Mouse (Mus musculus): ENCODE measurements around the gene Spaar. TPM values are rescaled to one million over a fixed set of nuclear protein-coding genes. Genes with fewer than 3 reads are reported as not detected.

Spaar gene
- polyA plus RNA-seq, 1 experiment from 2014 or later: not detected

GRCm38 (mm10) chr4:43732171-43732570, 2.3 kb downstream of the Spaar start:
- Histone ChIP-seq H3K4me3 (no peak overlapping the region), H3K4me2 (no peak overlapping the region), H3K9me3 (no peaks in the 10 kb centered on the region), H3K4me1 (replicated peaks) (no peaks in the 10 kb centered on the region), H3K9ac (no peak overlapping the region), H3K36me3 (no peaks in the 10 kb centered on the region), H3K27me3 (no peaks in the 10 kb centered on the region), H3K27ac (no peak overlapping the region)
- ATAC-seq (ENCODE audit: low FRiP score): no peak
- WGBS: 38% methylated on average over 1 of the region's 1 CpGs

- no peak for ATAC-seq (ENCODE audit: low FRiP score)
- Histone ChIP-seq H3K4me3 (no peak overlapping the region), H3K27ac (no peak overlapping the region), H3K9ac (no peak overlapping the region), H3K4me1 (replicated peaks) (no peaks in the 10 kb centered on the region), H3K27me3 (no peaks in the 10 kb centered on the region), H3K4me2 (no peak overlapping the region), H3K9me3 (no peaks in the 10 kb centered on the region), H3K36me3 (no peaks in the 10 kb centered on the region)
- WGBS: 84% methylated on average over 5 of the region's 5 CpGs
Observed at GRCm38 (mm10) chr4:43733186-43733585, 3.4 kb downstream of the Spaar start.

DNA sequence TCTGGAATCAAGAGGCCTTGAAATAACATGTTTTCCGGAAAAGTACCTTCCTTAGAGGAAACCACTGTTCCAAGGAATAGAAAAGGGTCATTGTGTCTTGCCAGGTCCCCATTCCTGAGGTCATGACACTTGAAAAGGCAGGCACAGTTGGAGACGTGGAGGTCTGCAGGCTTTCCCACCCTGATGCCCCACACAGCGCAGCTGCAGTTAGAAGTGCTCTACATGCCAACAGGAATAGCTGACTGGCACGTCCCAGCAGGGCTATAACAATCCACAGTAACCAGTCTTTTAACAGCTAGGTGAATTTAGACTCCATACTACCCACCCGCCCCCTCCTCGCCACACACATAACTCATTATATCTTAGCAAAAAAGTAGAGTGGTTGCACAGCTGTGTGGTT, 7.3 kb downstream of the Spaar start:
- no peaks in the 10 kb centered on the region for H3K4me1 ChIP-seq (replicated peaks)
- no peak for ATAC-seq (ENCODE audit: low FRiP score)
- 64% methylated on average over 6 of the region's 6 CpGs for WGBS

DNA sequence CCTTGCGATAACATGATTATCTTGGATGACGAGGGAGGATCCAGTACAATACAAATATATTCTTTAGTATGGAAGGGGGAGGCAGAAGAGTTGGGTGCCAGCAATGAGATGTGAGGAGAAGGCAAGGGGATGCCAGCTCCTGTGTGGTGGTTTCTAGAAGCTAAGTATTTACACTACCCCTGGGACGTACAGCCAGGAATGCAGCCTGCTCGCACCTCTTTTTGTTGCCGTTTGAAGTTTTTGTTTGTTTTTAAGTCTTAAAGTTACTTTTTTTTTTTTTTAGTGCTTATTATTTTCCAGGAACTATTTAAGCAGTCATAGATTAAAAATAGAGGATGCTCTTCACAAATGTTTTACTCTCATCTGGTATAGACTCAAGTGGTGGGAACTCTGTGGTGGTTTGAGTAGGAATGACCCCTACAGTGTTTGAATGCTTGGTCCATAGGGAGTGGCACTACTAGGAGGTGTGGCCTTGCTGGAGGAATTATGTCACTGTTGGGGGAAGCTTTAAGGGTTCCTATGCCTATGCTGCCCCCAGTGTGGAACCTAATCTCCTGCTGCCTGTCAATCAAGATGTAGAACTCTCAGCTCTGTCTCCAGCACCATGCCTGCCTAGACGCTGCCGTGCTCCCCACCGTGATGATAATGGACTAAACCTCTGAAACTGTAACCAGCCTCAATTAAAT, 9.3 kb downstream of the Spaar start:
- Histone ChIP-seq H3K4me1 (replicated peaks) (no peaks in the 10 kb centered on the region), H3K27ac (no peak overlapping the region), H3K36me3 (no peaks in the 10 kb centered on the region), H3K4me3 (no peak overlapping the region), H3K9me3 (no peaks in the 10 kb centered on the region), H3K27me3 (no peaks in the 10 kb centered on the region), H3K4me2 (no peak overlapping the region), H3K9ac (no peak overlapping the region)
- ATAC-seq (ENCODE audit: low FRiP score): no peak
- WGBS: 74% methylated on average over 8 of the region's 8 CpGs

More for the DNA sequence above, 7.3 kb downstream of the Spaar start:
- Histone ChIP-seq H3K4me3 (no peak overlapping the region), H3K36me3 (no peaks in the 10 kb centered on the region), H3K27me3 (no peaks in the 10 kb centered on the region), H3K9ac (no peak overlapping the region), H3K9me3 (no peaks in the 10 kb centered on the region), H3K27ac (no peak overlapping the region), H3K4me2 (no peak overlapping the region)

GRCm38 (mm10) chr4:43741526-43741925, 11.7 kb downstream of the Spaar start:
- no peak overlapping the region for H3K9ac ChIP-seq
- H3K4me3 ChIP-seq: no peak overlapping the region
- no peaks in the 10 kb centered on the region for H3K27me3 ChIP-seq
- H3K36me3 ChIP-seq: no peaks in the 10 kb centered on the region
- no peak overlapping the region for H3K27ac ChIP-seq
- ATAC-seq (ENCODE audit: low FRiP score): no peak
- 69% methylated on average over 5 of the region's 5 CpGs for WGBS
- no peak overlapping the region for H3K4me2 ChIP-seq
- no peaks in the 10 kb centered on the region for H3K4me1 ChIP-seq (replicated peaks)
- H3K9me3 ChIP-seq: no peaks in the 10 kb centered on the region

DNA sequence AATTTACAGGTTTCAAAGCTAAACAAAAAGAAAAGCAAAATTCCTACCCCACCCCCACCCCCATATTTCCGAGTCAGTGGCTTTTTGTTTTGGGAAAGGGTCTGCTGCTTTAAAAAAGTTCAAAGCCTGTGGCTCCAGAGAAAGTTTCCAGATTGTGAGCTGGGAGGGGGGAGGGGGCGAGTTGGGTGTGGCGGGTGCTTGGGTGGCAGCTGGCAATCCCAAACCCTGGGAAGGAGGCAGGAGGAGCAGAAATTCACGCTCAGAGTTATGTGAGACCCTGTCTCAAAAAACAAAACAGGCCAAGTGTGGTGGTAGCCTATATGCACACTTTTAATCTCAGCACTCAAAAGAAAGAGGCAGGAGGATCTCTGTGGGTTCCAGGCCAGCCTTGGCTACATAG, 12.8 kb downstream of the Spaar start:
- H3K27me3 ChIP-seq: no peaks in the 10 kb centered on the region
- no peak for ATAC-seq (ENCODE audit: low FRiP score)
- WGBS: 37% methylated on average over 4 of the region's 4 CpGs

GRCm38 (mm10) chr4:43743099-43743498, 13.3 kb downstream of the Spaar start:
- ATAC-seq (ENCODE audit: low FRiP score): no peak
- H3K27me3 ChIP-seq: no peaks in the 10 kb centered on the region
- H3K27ac ChIP-seq: no peak overlapping the region
- no peaks in the 10 kb centered on the region for H3K36me3 ChIP-seq
- H3K4me2 ChIP-seq: no peak overlapping the region
- H3K4me1 ChIP-seq (replicated peaks): no peaks in the 10 kb centered on the region
- no peaks in the 10 kb centered on the region for H3K9me3 ChIP-seq
- 73% methylated on average over 1 of the region's 1 CpGs for WGBS
- H3K4me3 ChIP-seq: no peak overlapping the region
- no peak overlapping the region for H3K9ac ChIP-seq

More for the DNA sequence above, 12.8 kb downstream of the Spaar start:
- no peaks in the 10 kb centered on the region for H3K9me3 ChIP-seq
- H3K36me3 ChIP-seq: no peaks in the 10 kb centered on the region
- no peaks in the 10 kb centered on the region for H3K4me1 ChIP-seq (replicated peaks)
- H3K9ac ChIP-seq: no peak overlapping the region
- no peak overlapping the region for H3K27ac ChIP-seq
- no peak overlapping the region for H3K4me2 ChIP-seq
- no peak overlapping the region for H3K4me3 ChIP-seq

GRCm38 (mm10) chr4:43745187-43745586, 15.4 kb downstream of the Spaar start:
- no peak for ATAC-seq (ENCODE audit: low FRiP score)
- Histone ChIP-seq H3K4me3 (no peak overlapping the region), H3K9me3 (no peaks in the 10 kb centered on the region), H3K36me3 (no peaks in the 10 kb centered on the region), H3K4me1 (replicated peaks) (no peaks in the 10 kb centered on the region), H3K27ac (no peak overlapping the region), H3K9ac (no peak overlapping the region), H3K4me2 (no peak overlapping the region), H3K27me3 (no peaks in the 10 kb centered on the region)
- WGBS: 18% methylated on average over 6 of the region's 6 CpGs

DNA sequence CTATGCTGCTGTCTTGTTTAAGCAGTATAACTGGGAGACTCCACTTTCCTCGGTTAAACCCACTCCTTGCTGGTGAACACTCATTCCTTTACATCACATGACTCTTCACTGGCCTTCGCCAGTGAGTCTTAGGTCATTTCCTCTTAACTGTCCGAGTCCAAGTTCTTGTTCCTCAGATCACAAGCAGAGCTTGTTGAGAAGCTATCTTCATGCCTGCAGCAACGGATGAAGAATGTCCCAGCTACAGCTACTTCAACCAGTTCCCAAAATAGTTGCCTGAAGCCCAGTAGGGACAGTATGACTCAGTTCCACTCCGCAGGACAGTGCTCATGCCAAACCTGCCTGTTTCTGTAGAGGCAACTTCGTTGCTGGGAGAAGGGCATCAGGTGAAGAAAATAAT, 27.4 kb downstream of the Spaar start:
- Histone ChIP-seq H3K27ac (no peak overlapping the region), H3K27me3 (no peaks in the 10 kb centered on the region), H3K9ac (no peak overlapping the region), H3K36me3 (no peaks in the 10 kb centered on the region), H3K9me3 (no peaks in the 10 kb centered on the region), H3K4me1 (replicated peaks) (no peaks in the 10 kb centered on the region), H3K4me3 (no peak overlapping the region), H3K4me2 (no peak overlapping the region)
- ATAC-seq (ENCODE audit: low FRiP score): no peak
- WGBS: 90% methylated on average over 6 of the region's 6 CpGs

DNA sequence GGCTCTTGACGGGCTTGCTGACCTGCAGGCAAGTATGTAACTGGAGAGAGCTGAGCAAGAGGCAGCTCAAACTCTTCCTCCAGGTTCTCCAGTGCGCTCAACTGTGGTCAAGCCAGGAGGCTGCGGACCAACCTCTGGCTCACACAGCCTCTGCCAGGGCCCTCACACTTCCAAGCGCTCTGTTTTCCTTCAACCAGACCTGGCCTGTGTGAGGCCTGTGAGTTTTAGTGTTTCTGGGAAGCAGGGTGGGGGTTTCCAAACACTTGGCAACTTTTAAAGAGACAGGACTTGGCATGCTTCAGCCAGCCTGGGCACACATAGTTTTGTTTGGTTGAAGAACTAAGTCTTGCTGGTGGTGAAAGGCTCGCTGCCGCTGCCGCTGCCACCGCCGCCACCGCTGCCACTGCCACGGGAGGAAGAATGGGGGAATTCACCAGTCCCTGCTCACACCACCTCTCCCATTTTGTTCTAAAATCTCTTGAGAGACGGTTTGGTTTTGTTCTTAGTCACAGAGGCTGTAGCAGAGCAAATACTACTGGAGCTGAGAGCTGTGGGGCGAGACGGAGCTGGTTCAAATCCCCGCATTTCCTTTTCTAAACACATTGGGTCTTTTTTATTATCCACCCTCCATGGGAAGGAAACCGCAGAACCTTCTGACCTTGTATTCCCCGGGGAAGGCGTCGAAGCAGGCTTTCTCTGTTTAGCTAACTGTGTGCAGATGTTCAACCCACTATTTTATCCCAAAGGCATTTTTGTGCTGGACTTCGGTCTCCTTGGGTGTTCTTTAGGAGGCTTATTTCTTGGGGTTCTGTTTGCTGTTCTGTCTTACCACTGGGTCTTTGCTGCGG, 30.0 kb downstream of the Spaar start:
- H3K9ac ChIP-seq: no peak overlapping the region
- H3K27me3 ChIP-seq: no peaks in the 10 kb centered on the region
- H3K9me3 ChIP-seq: no peaks in the 10 kb centered on the region
- H3K4me3 ChIP-seq: no peak overlapping the region
- no peaks in the 10 kb centered on the region for H3K36me3 ChIP-seq
- no peak overlapping the region for H3K4me2 ChIP-seq
- H3K4me1 ChIP-seq (replicated peaks): no peaks in the 10 kb centered on the region
- no peak overlapping the region for H3K27ac ChIP-seq
- WGBS: 81% methylated on average over 21 of the region's 21 CpGs
- ATAC-seq (ENCODE audit: low FRiP score): no peak

- H3K9ac ChIP-seq: no peak overlapping the region
- H3K27ac ChIP-seq: no peak overlapping the region
- H3K4me1 ChIP-seq (replicated peaks): no peaks in the 10 kb centered on the region
- H3K4me3 ChIP-seq: no peak overlapping the region
- no peak for ATAC-seq (ENCODE audit: low FRiP score)
- H3K4me2 ChIP-seq: no peak overlapping the region
- H3K36me3 ChIP-seq: no peaks in the 10 kb centered on the region
- no peaks in the 10 kb centered on the region for H3K27me3 ChIP-seq
- no peaks in the 10 kb centered on the region for H3K9me3 ChIP-seq
- 74% methylated on average over 10 of the region's 10 CpGs for WGBS
Observed at GRCm38 (mm10) chr4:43760460-43760859, 30.6 kb downstream of the Spaar start.

DNA sequence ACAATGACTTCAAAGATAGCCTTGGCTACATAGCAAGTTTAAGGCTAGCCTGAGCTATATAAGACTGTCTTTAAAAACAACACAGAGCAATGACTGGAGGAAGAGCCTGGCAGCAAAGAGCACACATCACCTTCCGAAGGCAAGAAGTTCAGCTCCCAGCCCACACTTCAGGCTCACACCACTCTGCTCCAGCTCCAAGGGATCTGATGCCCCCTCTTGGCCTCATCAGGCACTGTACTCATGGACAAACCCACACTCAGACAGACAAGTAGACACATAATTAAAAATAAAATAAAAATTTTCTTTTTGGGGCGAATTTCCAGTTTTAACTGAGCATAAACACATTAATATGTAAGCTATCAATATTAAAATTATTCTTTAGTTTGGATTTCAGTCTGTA, 31.5 kb downstream of the Spaar start:
- Histone ChIP-seq H3K36me3 (no peaks in the 10 kb centered on the region), H3K27me3 (no peaks in the 10 kb centered on the region), H3K4me3 (no peak overlapping the region), H3K4me2 (no peak overlapping the region), H3K9ac (no peak overlapping the region), H3K27ac (no peak overlapping the region), H3K4me1 (replicated peaks) (no peaks in the 10 kb centered on the region), H3K9me3 (no peaks in the 10 kb centered on the region)
- WGBS: 81% methylated on average over 2 of the region's 2 CpGs
- ATAC-seq (ENCODE audit: low FRiP score): no peak

DNA sequence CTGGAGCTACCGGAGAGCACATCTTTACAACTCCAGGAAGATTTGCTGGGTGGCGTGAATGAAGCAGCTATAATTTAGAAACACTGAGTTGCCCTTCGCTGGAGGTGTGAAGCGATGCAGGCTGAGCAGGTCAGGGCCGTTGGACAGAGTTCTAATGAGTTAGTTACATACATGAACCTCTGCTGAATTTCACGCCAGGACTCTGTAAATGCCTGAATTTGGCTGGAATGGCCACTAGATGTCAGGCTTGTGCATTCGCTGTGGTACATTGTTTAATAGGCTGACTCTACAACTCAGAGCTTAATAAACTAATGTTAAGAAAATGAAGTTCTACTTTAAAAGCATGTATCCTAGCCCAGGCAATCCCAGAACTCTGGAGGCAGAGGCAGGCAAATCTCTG, 33.6 kb downstream of the Spaar start:
- Histone ChIP-seq H3K27ac (no peak overlapping the region), H3K9me3 (no peaks in the 10 kb centered on the region), H3K4me1 (replicated peaks) (no peaks in the 10 kb centered on the region), H3K36me3 (no peaks in the 10 kb centered on the region), H3K9ac (no peak overlapping the region), H3K4me2 (no peak overlapping the region), H3K4me3 (no peak overlapping the region), H3K27me3 (no peaks in the 10 kb centered on the region)
- 27% methylated on average over 7 of the region's 7 CpGs for WGBS
- no peak for ATAC-seq (ENCODE audit: low FRiP score)
